Mouse (Mus musculus) cortical plate, adult 2 months (tissue): ENCODE results near the gene Ccl21a. TPM values are rescaled to one million over a fixed set of nuclear protein-coding genes. Genes with fewer than 3 reads are reported as not detected.
"Not testable (repeated sequence)": the region's sequence is repeated elsewhere in the genome, so short reads cannot be mapped to it uniquely, and the experiment has no call there.

Source experiments
- H3K27ac ChIP-seq: fragments of 200-500 bp; 2 replicates; pipeline ENCODE4 v1.5.1; 2012; ENCODE audit warnings: low read length, control low read depth, inconsistent platforms; ENCODE audit not compliant: insufficient read depth
- H3K4me1 ChIP-seq: fragments of 200-500 bp; 2 replicates; pipeline ENCODE4 v1.6.1; 2011; ENCODE audit warnings: low read length; ENCODE audit not compliant: control insufficient read depth, insufficient read depth
- H3K4me3 ChIP-seq: fragments of 200-500 bp; 2 replicates; pipeline ENCODE4 v1.5.1; 2011; ENCODE audit warnings: mild to moderate bottlenecking, low read length, control low read depth; ENCODE audit not compliant: insufficient read depth
- polyA plus RNA-seq: library from polyadenylated mRNA; depleted of rRNA; stranded (reverse); fragments of >200 nt; gene quantifications from 2 replicates; pipeline ENCODE4 v1.2.3, GENCODE M21; 2012; rRNA removed

Gene Ccl21a
- 0.19 and 0.40 TPM in 2 replicates for polyA plus RNA-seq

- not testable (repeated sequence) for H3K4me1 ChIP-seq
These were observed at the start of gene Ccl21a for GRCm38 (mm10) chr4:42773893-42774292. Gene Ccl21a, minus strand, starts transcription at chr4:42773993.

GRCm38 (mm10) chr4:42756477-42756876 is 17.3 kb downstream of the Ccl21a start, which contains the start of gene Ccl19:
Gene Ccl19, minus strand, starts transcription at chr4:42756577.
- not testable (repeated sequence) for H3K4me3 ChIP-seq, H3K4me1 ChIP-seq, H3K27ac ChIP-seq

More at GRCm38 (mm10) chr4:42773893-42774292, at the start of gene Ccl21a:
- H3K27ac ChIP-seq, H3K4me3 ChIP-seq: not testable (repeated sequence)

- H3K4me1 ChIP-seq, H3K27ac ChIP-seq, H3K4me3 ChIP-seq: not testable (repeated sequence)
These were observed 38.5 kb downstream of the Ccl21a start, which contains the start of gene 4930578G10Rik for GRCm38 (mm10) chr4:42735245-42735644. Gene 4930578G10Rik, plus strand, starts transcription at chr4:42735545.

Other genes starting within 250 kb of the Ccl21a start
- 0.44 and 1.1 TPM in 2 replicates for gene Fam205a2, start 245.8 kb downstream of the Ccl21a start, polyA plus RNA-seq
- gene Gm10591, start 161.8 kb downstream of the Ccl21a start, polyA plus RNA-seq, result not detected in 2 replicates
- 1.3 and 1.6 TPM in 2 replicates for gene Gm2564, start 144.3 kb downstream of the Ccl21a start, polyA plus RNA-seq
- 25.3 and 29.0 TPM in 2 replicates for gene Ccl27b, start 118.7 kb downstream of the Ccl21a start, polyA plus RNA-seq
- gene Il11ra2, start 112.1 kb downstream of the Ccl21a start, polyA plus RNA-seq, result 0.19 and 0.50 TPM in 2 replicates
- gene 4930578G10Rik, start 38.4 kb downstream of the Ccl21a start, polyA plus RNA-seq, result 1.5 and 1.9 TPM in 2 replicates
- gene Ccl19, start 17.4 kb downstream of the Ccl21a start, polyA plus RNA-seq, result 0.98 and 1.7 TPM in 2 replicates
- 0.15 and 0.23 TPM in 2 replicates for gene Fam205a1, start 79.9 kb upstream of the Ccl21a start, polyA plus RNA-seq
- 0.13 and 0.23 TPM in 2 replicates for gene Gm12394, start 82.8 kb upstream of the Ccl21a start, polyA plus RNA-seq
- gene Fam205c, start 100.2 kb upstream of the Ccl21a start, polyA plus RNA-seq, result 0.15 TPM in 1 of 2 replicates, not detected in the other
- gene Phf24, start 142.7 kb upstream of the Ccl21a start, polyA plus RNA-seq, result 282 and 292 TPM in 2 replicates
- gene Dnajb5, start 175.8 kb upstream of the Ccl21a start, polyA plus RNA-seq, result 96.0 and 107 TPM in 2 replicates
- not detected in 2 replicates for gene 1700022I11Rik, start 195.6 kb upstream of the Ccl21a start, polyA plus RNA-seq
- gene Vcp, start 226.5 kb upstream of the Ccl21a start, polyA plus RNA-seq, result 171 and 176 TPM in 2 replicates
- 25.0 and 28.4 TPM in 2 replicates for gene Fancg, start 236.5 kb upstream of the Ccl21a start, polyA plus RNA-seq